Mouse (Mus musculus) ES-Bruce4 (cell line): ENCODE measurements at regions not wholly inside any gene's neighbourhood (a gene's known extent, or its start where the extent isn't known, plus 50 kb on each side); places are given as distances from the start of the nearest gene placed in this dataset.

ENCODE experiments used
- CTCF ChIP-seq: IDR thresholded peaks from one replicate; pipeline ENCODE4 v1.8.1; 2011; ENCODE audit warnings: low read depth, low read length
- POLR2A ChIP-seq: IDR thresholded peaks from one replicate; pipeline ENCODE4 v1.8.1; 2011; ENCODE audit warnings: low read length; ENCODE audit not compliant: insufficient read depth

DNA sequence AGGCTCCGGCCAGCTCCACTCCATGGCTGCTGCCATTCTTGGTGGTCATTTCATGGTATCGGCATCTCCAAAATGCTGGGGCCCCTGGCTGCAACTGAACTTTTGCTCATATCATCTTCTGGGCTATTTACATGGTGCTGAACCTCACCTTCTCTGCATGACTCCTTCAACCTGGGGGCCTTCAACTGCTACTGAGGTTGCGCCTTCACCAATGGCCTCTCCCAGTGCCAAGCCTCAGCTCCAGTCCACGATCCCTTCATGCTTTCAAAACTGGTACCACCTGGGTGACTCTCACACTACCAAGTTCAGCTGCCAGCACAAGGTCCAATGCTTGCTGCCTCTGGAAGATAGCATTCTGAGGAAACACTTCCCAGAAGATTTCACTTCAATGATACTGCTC lies 53.7 kb upstream of the Slc25a33 start:
- TF ChIP-seq CTCF, result no peak
- no peak for TF ChIP-seq POLR2A
